Mouse (Mus musculus) liver, adult (tissue): Measurements from ENCODE around the gene Atg10.

Experiments
- GATA4 ChIP-seq: IDR thresholded peaks from 2 replicates; pipeline ENCODE4 v1.6.1; 2014; ENCODE audit warnings: mild to moderate bottlenecking, low read length; ENCODE audit not compliant: insufficient replicate concordance

Atg10 gene

GRCm38 (mm10) chr13:90922751-90923612, 300.8 kb downstream of the Atg10 start, which contains the start of gene Rps23:
Gene Rps23, plus strand, starts transcription at chr13:90922958.
- TF ChIP-seq GATA4: no peak

- no peak for TF ChIP-seq GATA4
Measured at GRCm38 (mm10) chr13:90914721-90915120, 309.0 kb downstream of the Atg10 start.

- TF ChIP-seq GATA4: no peak
Measured at GRCm38 (mm10) chr13:90913675-90914192, 310.0 kb downstream of the Atg10 start.

- no peak for TF ChIP-seq GATA4
Measured at GRCm38 (mm10) chr13:90912760-90913674, 310.8 kb downstream of the Atg10 start.

GRCm38 (mm10) chr13:90907376-90907775, 316.4 kb downstream of the Atg10 start:
- no peak for TF ChIP-seq GATA4

GRCm38 (mm10) chr13:90905176-90905575, 318.6 kb downstream of the Atg10 start, which contains the start of gene Atp6ap1l:
Gene Atp6ap1l, minus strand, starts transcription at chr13:90905355.
- no peak for TF ChIP-seq GATA4

- no peak for TF ChIP-seq GATA4
Measured at GRCm38 (mm10) chr13:90896821-90897220, 326.9 kb downstream of the Atg10 start.

- TF ChIP-seq GATA4: no peak
Measured at GRCm38 (mm10) chr13:90896098-90896497, 327.7 kb downstream of the Atg10 start.

- no peak for TF ChIP-seq GATA4
Measured at GRCm38 (mm10) chr13:90894819-90895218, 328.9 kb downstream of the Atg10 start.

GRCm38 (mm10) chr13:90890111-90890510, 333.7 kb downstream of the Atg10 start:
- no peak for TF ChIP-seq GATA4

- TF ChIP-seq GATA4: no peak
Measured at GRCm38 (mm10) chr13:90886568-90886983, 337.2 kb downstream of the Atg10 start.

GRCm38 (mm10) chr13:90885856-90886532, 337.8 kb downstream of the Atg10 start:
- TF ChIP-seq GATA4: no peak
